Mouse (Mus musculus): ENCODE measurements at regions not wholly inside any gene's neighbourhood (a gene's known extent, or its start where the extent isn't known, plus 50 kb on each side); places are given as distances from the start of the nearest gene placed in this dataset.
"Not testable (repeated sequence)": the region's sequence is repeated elsewhere in the genome, so short reads cannot be mapped to it uniquely, and the experiment has no call there.

- H3K27ac ChIP-seq; H3K4me3 ChIP-seq; H3K27me3 ChIP-seq (ENCODE audit: low read depth, poor library complexity, severe bottlenecking); DNase-seq (ENCODE audit: low spot score); H3K4me1 ChIP-seq; H3K36me3 ChIP-seq; H3K9me3 ChIP-seq (replicated peaks): not testable (repeated sequence)
- WGBS = 90% methylated on average over 5 of the region's 5 CpGs
These were observed 231.2 kb upstream of the Ercc4 start for GRCm38 (mm10) chr16:12878326-12878725.

GRCm38 (mm10) chr16:12880011-12880410 lies 229.5 kb upstream of the Ercc4 start:
- no peaks in the 10 kb centered on the region for H3K36me3 ChIP-seq
- H3K4me3 ChIP-seq = no peak overlapping the region
- H3K4me1 ChIP-seq = no peaks in the 10 kb centered on the region; the same call in 1 of the 2 replicates
- DNase-seq (ENCODE audit: low spot score) = no peak
- WGBS = 80% methylated on average over 8 of the region's 8 CpGs
- no peaks in the 10 kb centered on the region for H3K9me3 ChIP-seq (replicated peaks)
- no peaks in the 10 kb centered on the region for H3K27me3 ChIP-seq (ENCODE audit: low read depth, poor library complexity, severe bottlenecking)
- no peak overlapping the region for H3K27ac ChIP-seq

- H3K4me3 ChIP-seq = no peak overlapping the region
- H3K27me3 ChIP-seq (ENCODE audit: low read depth, poor library complexity, severe bottlenecking) = no peaks in the 10 kb centered on the region
- no peaks in the 10 kb centered on the region; the same call in 1 of the 2 replicates for H3K4me1 ChIP-seq
- no peaks in the 10 kb centered on the region for H3K36me3 ChIP-seq
- H3K27ac ChIP-seq = no peak overlapping the region
- no peaks in the 10 kb centered on the region for H3K9me3 ChIP-seq (replicated peaks)
- DNase-seq (ENCODE audit: low spot score) = no peak
- WGBS = 92% methylated on average over 7 of the region's 7 CpGs
These were observed 229.0 kb upstream of the Ercc4 start for GRCm38 (mm10) chr16:12880481-12880880.

- Histone ChIP-seq H3K27ac (no peak overlapping the region), H3K4me3 (no peak overlapping the region), H3K9me3 (replicated peaks) (no peaks in the 10 kb centered on the region), H3K27me3 (ENCODE audit: low read depth, poor library complexity, severe bottlenecking) (no peaks in the 10 kb centered on the region), H3K36me3 (no peaks in the 10 kb centered on the region), H3K4me1 (no peaks in the 10 kb centered on the region; the same call in 1 of the 2 replicates)
- no peak for DNase-seq (ENCODE audit: low spot score)
- 63% methylated on average over 1 of the region's 1 CpGs for WGBS
These were observed 226.8 kb upstream of the Ercc4 start for GRCm38 (mm10) chr16:12882690-12883089.

- 27% methylated on average over 3 of the region's 3 CpGs for WGBS
- H3K27ac ChIP-seq = no peak overlapping the region
These were observed 224.9 kb upstream of the Ercc4 start for GRCm38 (mm10) chr16:12884556-12884955.

GRCm38 (mm10) chr16:12886127-12886526 lies 223.4 kb upstream of the Ercc4 start:
- Histone ChIP-seq H3K4me1 (no peaks in the 10 kb centered on the region), H3K36me3 (no peaks in the 10 kb centered on the region), H3K9me3 (replicated peaks) (no peaks in the 10 kb centered on the region), H3K27ac (no peak overlapping the region), H3K4me3 (no peak overlapping the region), H3K27me3 (ENCODE audit: low read depth, poor library complexity, severe bottlenecking) (no peaks in the 10 kb centered on the region)
- WGBS = 94% methylated on average over 1 of the region's 1 CpGs
- DNase-seq (ENCODE audit: low spot score) = no peak

More at GRCm38 (mm10) chr16:12884556-12884955, 224.9 kb upstream of the Ercc4 start:
- Histone ChIP-seq H3K4me3 (no peak overlapping the region), H3K9me3 (replicated peaks) (no peaks in the 10 kb centered on the region), H3K36me3 (no peaks in the 10 kb centered on the region), H3K27me3 (ENCODE audit: low read depth, poor library complexity, severe bottlenecking) (no peaks in the 10 kb centered on the region), H3K4me1 (no peaks in the 10 kb centered on the region)
- DNase-seq (ENCODE audit: low spot score) = no peak

- DNase-seq (ENCODE audit: low spot score) = no peak
- no peaks in the 10 kb centered on the region for H3K27me3 ChIP-seq (ENCODE audit: low read depth, poor library complexity, severe bottlenecking)
- no peaks in the 10 kb centered on the region for H3K9me3 ChIP-seq (replicated peaks)
- H3K4me1 ChIP-seq = no peaks in the 10 kb centered on the region
- WGBS = 84% methylated on average over 2 of the region's 2 CpGs
- H3K27ac ChIP-seq = no peak overlapping the region
- H3K4me3 ChIP-seq = no peak overlapping the region
- H3K36me3 ChIP-seq = no peaks in the 10 kb centered on the region
These were observed 222.1 kb upstream of the Ercc4 start for GRCm38 (mm10) chr16:12887381-12887780.

- Histone ChIP-seq H3K9me3 (replicated peaks) (no peaks in the 10 kb centered on the region), H3K4me1 (no peaks in the 10 kb centered on the region), H3K4me3 (no peak overlapping the region), H3K36me3 (no peaks in the 10 kb centered on the region), H3K27ac (no peak overlapping the region), H3K27me3 (ENCODE audit: low read depth, poor library complexity, severe bottlenecking) (no peaks in the 10 kb centered on the region)
- WGBS = 88% methylated on average over 1 of the region's 1 CpGs
- DNase-seq (ENCODE audit: low spot score) = no peak
These were observed 219.4 kb upstream of the Ercc4 start for GRCm38 (mm10) chr16:12890094-12890493.

GRCm38 (mm10) chr16:12890545-12890944 lies 218.9 kb upstream of the Ercc4 start:
- no peaks in the 10 kb centered on the region for H3K27me3 ChIP-seq (ENCODE audit: low read depth, poor library complexity, severe bottlenecking)
- H3K36me3 ChIP-seq = no peaks in the 10 kb centered on the region
- H3K9me3 ChIP-seq (replicated peaks) = no peaks in the 10 kb centered on the region
- H3K4me3 ChIP-seq = no peak overlapping the region
- WGBS = 83% methylated on average over 3 of the region's 3 CpGs
- no peak overlapping the region for H3K27ac ChIP-seq
- DNase-seq (ENCODE audit: low spot score) = no peak
- no peaks in the 10 kb centered on the region for H3K4me1 ChIP-seq

- H3K36me3 ChIP-seq = no peaks in the 10 kb centered on the region
- H3K4me1 ChIP-seq = no peaks in the 10 kb centered on the region
- 87% methylated on average over 7 of the region's 7 CpGs for WGBS
- no peak overlapping the region for H3K27ac ChIP-seq
- H3K9me3 ChIP-seq (replicated peaks) = no peaks in the 10 kb centered on the region
- no peaks in the 10 kb centered on the region for H3K27me3 ChIP-seq (ENCODE audit: low read depth, poor library complexity, severe bottlenecking)
- DNase-seq (ENCODE audit: low spot score) = no peak
- H3K4me3 ChIP-seq = no peak overlapping the region
These were observed 216.7 kb upstream of the Ercc4 start for GRCm38 (mm10) chr16:12892658-12893305.

- Histone ChIP-seq H3K4me3 (no peak overlapping the region), H3K36me3 (no peaks in the 10 kb centered on the region), H3K4me1 (no peaks in the 10 kb centered on the region), H3K27ac (no peak overlapping the region), H3K27me3 (ENCODE audit: low read depth, poor library complexity, severe bottlenecking) (no peaks in the 10 kb centered on the region), H3K9me3 (replicated peaks) (no peaks in the 10 kb centered on the region)
- no peak for DNase-seq (ENCODE audit: low spot score)
- WGBS = 92% methylated on average over 1 of the region's 1 CpGs
These were observed 212.2 kb upstream of the Ercc4 start for GRCm38 (mm10) chr16:12897267-12897666.

GRCm38 (mm10) chr16:12900670-12901069 lies 208.8 kb upstream of the Ercc4 start:
- Histone ChIP-seq H3K4me1 (no peaks in the 10 kb centered on the region), H3K27ac (no peak overlapping the region), H3K27me3 (ENCODE audit: low read depth, poor library complexity, severe bottlenecking) (no peaks in the 10 kb centered on the region), H3K4me3 (no peak overlapping the region), H3K36me3 (no peaks in the 10 kb centered on the region), H3K9me3 (replicated peaks) (no peaks in the 10 kb centered on the region)
- 87% methylated on average over 8 of the region's 8 CpGs for WGBS
- DNase-seq (ENCODE audit: low spot score) = no peak

GRCm38 (mm10) chr16:12901096-12901995 lies 208.1 kb upstream of the Ercc4 start:
- WGBS = 81% methylated on average over 9 of the region's 9 CpGs
- H3K27ac ChIP-seq = no peak overlapping the region
- no peaks in the 10 kb centered on the region for H3K9me3 ChIP-seq (replicated peaks)

More at GRCm38 (mm10) chr16:12901096-12901995, 208.1 kb upstream of the Ercc4 start:
- no peaks in the 10 kb centered on the region for H3K27me3 ChIP-seq (ENCODE audit: low read depth, poor library complexity, severe bottlenecking)
- H3K36me3 ChIP-seq = no peaks in the 10 kb centered on the region
- H3K4me1 ChIP-seq = no peaks in the 10 kb centered on the region
- no peak for DNase-seq (ENCODE audit: low spot score)
- H3K4me3 ChIP-seq = no peak overlapping the region
